Mouse (Mus musculus): ENCODE measurements around the gene Farsa.
"Not testable (repeated sequence)": the region's sequence is repeated elsewhere in the genome, so short reads cannot be mapped to it uniquely, and the experiment has no call there.

Gene Farsa

DNA sequence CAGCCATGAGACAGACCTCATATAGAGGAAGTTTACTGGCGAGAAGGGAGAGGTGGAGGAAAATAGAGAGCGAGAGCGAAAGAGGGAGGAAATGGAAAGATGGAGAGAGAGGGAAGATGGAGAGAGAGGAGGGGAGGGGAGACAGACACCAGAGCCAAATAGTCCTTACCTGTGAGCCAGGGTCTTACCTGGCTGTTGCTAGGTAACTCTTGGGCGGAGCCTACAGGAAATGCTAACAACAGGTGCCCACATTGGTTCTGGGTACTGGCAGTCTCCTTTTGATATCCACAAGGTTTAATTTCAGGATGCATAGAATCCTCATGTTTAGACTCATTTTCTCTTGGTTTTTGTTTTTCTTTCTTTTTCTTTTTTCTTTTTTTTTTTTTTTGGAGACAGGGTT lies 16.2 kb downstream of the Farsa start:
- DNase-seq (ENCODE audit: low spot score) = no peak

DNA sequence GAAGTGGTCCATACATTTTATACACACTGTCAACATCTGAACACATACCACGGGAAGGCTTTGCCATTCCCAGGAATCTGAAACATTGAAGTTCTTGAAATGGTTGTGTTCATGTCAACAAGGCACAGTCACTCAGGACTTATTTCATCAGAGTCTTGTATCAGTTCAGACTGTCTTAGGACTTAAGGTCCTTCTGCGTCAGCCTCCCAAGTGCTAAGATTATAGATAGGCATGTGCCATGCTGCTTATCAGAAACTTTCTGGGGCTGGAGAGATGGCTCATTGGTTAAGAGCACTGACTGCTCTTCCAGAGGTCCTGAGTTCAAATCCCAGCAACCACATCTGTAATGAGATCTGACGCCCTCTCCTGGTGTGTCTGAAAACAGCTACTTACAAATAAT lies 17.6 kb downstream of the Farsa start:
- no peak for DNase-seq (ENCODE audit: low spot score)

- no peak for DNase-seq (ENCODE audit: low spot score)
Measured at GRCm38 (mm10) chr8:84877297-84878035, 20.7 kb downstream of the Farsa start.

DNA sequence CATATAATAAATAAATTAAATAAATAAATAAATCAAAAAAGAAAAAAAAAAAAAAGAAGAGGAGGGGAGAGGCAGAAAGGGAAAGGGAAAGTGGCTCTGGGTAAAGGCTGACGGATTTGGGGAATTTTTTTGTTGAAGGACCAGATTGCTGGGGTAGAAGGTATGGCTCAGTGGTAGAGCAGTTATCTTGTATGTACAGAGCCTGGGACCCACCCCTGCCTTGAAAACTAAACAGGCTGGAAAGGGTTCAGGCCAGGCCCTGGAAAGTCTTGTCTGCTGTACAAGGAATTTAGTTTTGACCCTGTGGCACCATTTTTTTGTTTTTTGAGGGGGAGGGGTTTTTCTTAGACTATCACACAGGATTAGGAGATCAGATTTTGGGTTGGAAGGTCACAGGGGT lies 22.1 kb downstream of the Farsa start:
- no peak for DNase-seq (ENCODE audit: low spot score)

GRCm38 (mm10) chr8:84884728-84885127 lies 27.9 kb downstream of the Farsa start:
- no peak for DNase-seq (ENCODE audit: low spot score)

- no peak for DNase-seq (ENCODE audit: low spot score)
Measured at GRCm38 (mm10) chr8:84888280-84888679, 31.5 kb downstream of the Farsa start.

DNA sequence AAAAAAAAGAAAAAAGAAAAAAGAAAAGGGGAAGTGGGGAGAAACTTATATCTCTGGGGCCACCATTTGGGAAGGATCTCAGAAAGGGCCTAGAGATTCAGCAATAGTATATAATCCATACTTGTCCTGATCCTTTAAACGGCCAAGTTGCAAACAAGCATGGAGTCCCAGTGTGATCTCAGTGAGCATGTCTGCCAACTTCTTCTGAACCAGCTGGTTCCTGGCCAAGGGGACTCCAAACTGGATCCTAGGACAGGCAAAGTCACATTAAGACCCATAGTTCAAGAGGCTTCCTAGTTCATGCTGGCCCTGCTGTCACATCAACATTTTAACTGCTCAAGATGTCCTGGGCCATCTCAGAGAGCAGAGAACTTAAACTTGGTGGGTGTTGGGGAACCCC lies 32.4 kb downstream of the Farsa start:
- DNase-seq (ENCODE audit: low spot score) = no peak

- DNase-seq (ENCODE audit: low spot score) = no peak
Measured at GRCm38 (mm10) chr8:84892993-84893708, 36.4 kb downstream of the Farsa start.

GRCm38 (mm10) chr8:84893709-84894134 lies 36.9 kb downstream of the Farsa start, which contains the start of gene Gcdh:
TSS of gene Gcdh (minus strand) at chr8:84893921.
- peak; percentile 90 for DNase-seq (ENCODE audit: low spot score)

DNA sequence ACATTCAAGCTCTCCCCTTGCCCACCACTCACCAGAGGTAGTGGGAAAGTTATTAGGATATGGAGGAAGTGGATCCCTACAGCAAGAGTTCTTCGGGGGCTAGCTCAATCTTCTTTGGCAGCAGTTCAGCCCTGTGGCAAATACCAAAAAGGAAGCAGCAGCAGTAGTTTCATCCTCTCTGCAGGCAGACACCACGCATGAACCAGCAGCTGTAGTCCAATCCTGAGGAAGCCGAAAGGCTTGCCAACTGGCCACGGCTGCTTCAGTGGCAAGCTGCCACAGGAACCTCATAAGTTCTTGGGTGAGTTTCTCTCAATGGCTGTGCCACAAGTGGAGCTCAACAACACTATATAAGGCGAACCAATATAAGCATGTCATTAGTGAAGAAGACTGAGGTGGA lies 39.2 kb downstream of the Farsa start:
- no peak for DNase-seq (ENCODE audit: low spot score)

- no peak for DNase-seq (ENCODE audit: low spot score)
Measured at GRCm38 (mm10) chr8:84901071-84901470, 44.3 kb downstream of the Farsa start.

GRCm38 (mm10) chr8:84901752-84902151 lies 45.0 kb downstream of the Farsa start, which contains the start of gene Klf1:
TSS of gene Klf1 (plus strand) at chr8:84901928.
- no peak for DNase-seq (ENCODE audit: low spot score)

GRCm38 (mm10) chr8:84902367-84902919 lies 45.7 kb downstream of the Farsa start:
- no peak for DNase-seq (ENCODE audit: low spot score)

- peak; percentile 78 for DNase-seq (ENCODE audit: low spot score)
Measured at GRCm38 (mm10) chr8:84902920-84903661, 46.3 kb downstream of the Farsa start.

DNA sequence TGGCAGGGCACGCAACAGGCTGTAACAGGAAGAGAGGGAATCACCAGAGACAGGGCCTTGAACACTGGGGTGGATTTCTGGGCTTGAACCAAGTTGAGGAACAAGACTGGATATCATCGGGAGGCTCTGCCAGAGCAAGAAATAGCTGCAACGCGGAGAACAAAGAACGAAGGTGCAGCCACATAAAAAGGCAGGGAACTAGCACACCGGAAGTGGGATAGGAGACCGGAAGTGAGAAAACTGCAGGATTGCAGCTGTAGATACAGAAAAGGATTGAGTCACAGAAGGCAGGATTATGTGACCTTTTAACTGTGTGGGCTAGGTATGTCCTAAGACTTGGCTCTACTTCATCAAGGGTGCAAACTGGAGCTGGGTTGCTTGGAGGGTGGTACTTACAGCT lies 47.6 kb downstream of the Farsa start:
- DNase-seq (ENCODE audit: low spot score) = no peak

GRCm38 (mm10) chr8:84907037-84907436 lies 50.2 kb downstream of the Farsa start:
- no peak for DNase-seq (ENCODE audit: low spot score)

DNA sequence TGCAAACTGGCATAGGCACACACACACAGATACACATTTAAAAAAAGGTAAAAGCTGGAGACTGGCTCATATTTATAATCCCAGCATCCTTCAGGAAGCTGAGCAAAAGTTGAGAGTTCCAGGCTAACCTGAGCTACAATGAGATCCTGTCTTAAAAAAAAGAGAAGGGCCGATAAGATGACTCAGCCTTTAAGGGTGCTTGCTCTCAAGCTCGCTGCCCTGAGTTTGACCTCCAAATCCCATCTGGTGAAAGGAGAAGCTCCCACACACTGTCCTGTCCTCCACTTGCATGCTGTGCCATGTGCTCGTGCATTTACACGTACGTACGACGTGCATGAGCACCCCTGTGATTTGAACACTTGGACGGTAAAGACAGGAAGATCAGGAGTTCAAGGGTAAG lies 50.7 kb downstream of the Farsa start:
- DNase-seq (ENCODE audit: low spot score) = no peak

DNA sequence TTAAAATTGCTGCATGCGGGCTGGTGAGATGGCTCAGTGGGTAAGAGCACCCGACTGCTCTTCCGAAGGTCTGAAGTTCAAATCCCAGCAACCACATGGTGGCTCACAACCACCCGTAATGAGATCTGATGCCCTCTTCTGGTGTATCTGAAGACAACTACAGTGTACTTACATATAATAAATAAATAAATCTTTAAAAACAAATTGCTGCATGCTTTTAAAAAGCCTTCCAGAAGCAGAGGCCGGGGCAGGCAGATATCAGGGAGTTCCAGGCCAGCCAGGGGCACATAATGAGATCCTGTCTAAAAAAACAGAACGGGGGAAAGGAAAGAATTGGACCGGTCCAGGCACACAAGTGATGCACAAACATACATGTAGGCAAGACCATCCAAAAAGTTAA lies 51.2 kb downstream of the Farsa start:
- not testable (repeated sequence) for DNase-seq (ENCODE audit: low spot score)

DNA sequence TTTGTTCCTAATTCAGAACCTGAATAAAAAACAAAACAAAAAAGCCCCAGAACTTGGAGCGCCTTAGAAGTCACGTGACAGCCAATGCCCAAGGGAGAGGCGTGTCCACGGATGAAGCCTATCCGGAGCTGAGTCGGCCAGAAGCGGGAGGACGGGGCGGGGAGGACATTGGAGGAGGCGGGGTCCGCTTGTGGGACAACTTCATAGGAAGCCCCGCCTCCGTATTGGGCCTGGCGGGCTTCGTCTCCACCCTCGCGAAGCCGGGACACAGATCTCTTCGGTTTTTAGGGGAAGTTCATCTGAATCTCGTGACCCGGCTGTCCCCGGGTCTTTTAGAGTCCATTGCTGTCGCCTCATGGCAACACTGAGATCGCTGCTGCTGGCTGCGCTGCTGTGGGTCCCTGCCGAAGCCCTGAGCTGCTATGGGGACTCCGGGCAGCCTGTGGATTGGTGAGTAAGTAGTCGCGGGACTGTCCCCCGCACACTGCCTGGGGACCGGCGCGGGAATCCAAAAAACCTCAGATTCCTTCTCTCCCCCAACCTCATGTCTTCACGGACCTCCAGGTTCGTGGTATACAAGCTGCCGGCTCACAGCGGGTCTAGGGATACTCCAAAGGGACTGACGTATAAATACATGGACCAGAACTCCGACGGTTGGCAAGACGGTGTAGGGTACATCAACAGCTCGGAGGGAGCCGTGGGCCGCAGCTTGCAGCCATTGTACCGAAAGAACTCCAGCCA lies 51.8 kb downstream of the Farsa start, which contains the start of gene Dnase2a:
Gene Dnase2a (plus strand): TSS at position 140 of the 741 bp plus-strand sequence.
- DNase-seq (ENCODE audit: low spot score) = peak; percentile 69

GRCm38 (mm10) chr8:84909162-84909767 lies 52.5 kb downstream of the Farsa start:
- no peak for DNase-seq (ENCODE audit: low spot score)

DNA sequence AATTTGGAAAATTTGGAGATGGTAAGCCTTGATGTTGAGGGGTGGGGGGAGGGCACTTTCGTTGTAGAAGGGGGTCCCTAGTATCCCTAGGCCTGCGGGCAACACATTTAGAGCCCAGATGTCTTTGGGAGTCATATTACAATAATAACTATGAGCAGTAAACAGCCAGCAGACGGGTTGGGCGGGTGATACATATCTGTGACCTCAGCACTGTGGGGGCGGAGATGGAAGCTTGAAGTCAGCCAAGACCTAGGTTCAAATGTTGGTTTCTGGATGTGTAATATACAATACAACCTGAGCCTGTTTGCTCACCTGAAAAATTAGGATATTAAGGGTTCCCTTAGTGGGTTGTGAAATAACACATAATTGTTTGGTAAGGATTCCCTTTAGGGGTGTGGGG lies 53.2 kb downstream of the Farsa start:
- no peak for DNase-seq (ENCODE audit: low spot score)
